Mouse (Mus musculus): ENCODE results near the gene Clspn. TPM values are rescaled to one million over a fixed set of nuclear protein-coding genes. Genes with fewer than 3 reads are reported as not detected.

Gene Clspn
- polyA plus RNA-seq, 1 experiment from 2014 or later, result 44.0 TPM

DNA sequence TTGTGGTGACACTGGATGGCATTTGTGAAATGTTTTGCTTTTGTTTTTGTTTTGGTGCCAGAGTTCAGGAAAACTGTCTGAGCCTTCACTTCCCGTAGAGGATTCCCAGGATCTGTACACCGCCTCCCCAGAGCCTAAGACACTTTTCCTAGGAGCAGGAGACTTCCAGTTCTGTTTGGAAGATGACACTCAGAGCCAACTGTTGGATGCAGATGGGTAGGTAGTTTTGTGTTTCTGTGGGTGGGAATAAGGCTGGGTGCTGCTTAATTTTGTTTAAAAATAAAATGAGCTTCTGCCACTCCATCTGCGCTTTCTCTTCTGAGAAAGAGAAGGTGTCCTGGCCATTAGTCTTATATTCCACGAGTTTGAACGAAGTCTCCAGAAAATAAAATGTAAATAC lies 19.5 kb downstream of the Clspn start:
- Histone ChIP-seq H3K9me3 (no peaks in the 10 kb centered on the region), H3K27ac (no peak overlapping the region), H3K4me2 (replicated peaks) (no peak overlapping the region), H3K9ac (no peak overlapping the region), H3K4me1 (no peaks in the 10 kb centered on the region), H3K27me3 (no peaks in the 10 kb centered on the region), H3K4me3 (no peak overlapping the region), H3K36me3 (peaks cover 99% of the 10 kb centered on the region)
- ATAC-seq (ENCODE audit: low FRiP score, low read depth), result no peak
- 97% methylated on average over 5 of the region's 5 CpGs for WGBS

DNA sequence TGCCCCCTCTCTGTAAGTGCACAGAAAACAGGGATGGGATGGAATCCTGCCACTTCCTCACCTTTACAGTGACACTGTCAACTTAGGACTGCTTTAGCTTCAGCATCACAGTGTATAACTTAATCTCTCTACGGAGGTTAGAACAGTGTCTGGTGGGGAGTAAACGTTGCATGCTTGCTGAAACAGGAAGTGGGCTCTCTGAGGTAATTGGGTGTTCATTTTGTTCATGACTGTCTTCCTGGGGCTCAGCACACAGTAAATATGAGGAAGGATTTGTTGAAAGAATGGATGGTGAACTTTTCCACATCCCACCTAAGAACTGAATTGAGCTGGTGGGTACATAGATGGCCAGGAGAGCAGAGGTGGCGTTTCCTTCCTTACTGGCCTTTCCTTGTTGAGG lies 21.2 kb downstream of the Clspn start:
- Histone ChIP-seq H3K27me3 (no peaks in the 10 kb centered on the region), H3K4me3 (no peak overlapping the region), H3K27ac (no peak overlapping the region), H3K9me3 (no peaks in the 10 kb centered on the region), H3K36me3 (peaks cover 93% of the 10 kb centered on the region), H3K4me1 (no peaks in the 10 kb centered on the region), H3K9ac (no peak overlapping the region), H3K4me2 (replicated peaks) (no peak overlapping the region)
- no peak for ATAC-seq (ENCODE audit: low FRiP score, low read depth)
- WGBS, result 83% methylated on average over 3 of the region's 3 CpGs

DNA sequence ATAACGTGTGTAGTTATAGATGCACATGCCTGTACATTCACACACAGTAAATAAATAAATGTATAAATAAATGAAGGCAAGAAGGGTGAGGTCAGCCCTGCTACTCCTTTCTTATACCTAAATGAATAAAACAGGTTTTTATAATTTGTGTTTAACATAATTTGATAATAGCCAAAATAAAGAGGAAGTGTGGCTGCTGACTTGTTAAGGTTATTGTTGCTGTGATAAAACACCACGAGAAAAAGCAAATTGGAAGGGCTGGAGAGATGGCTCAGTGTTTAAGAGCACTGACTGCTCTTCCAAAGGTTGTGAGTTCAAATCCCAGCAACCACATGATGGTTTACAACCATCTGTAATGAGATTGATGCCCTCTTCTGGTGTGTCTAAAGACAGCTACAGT lies 22.3 kb downstream of the Clspn start:
- H3K27me3 ChIP-seq, result no peaks in the 10 kb centered on the region
- no peak overlapping the region for H3K4me2 ChIP-seq (replicated peaks)
- H3K9me3 ChIP-seq, result no peaks in the 10 kb centered on the region
- no peak overlapping the region for H3K4me3 ChIP-seq
- no peak for ATAC-seq (ENCODE audit: low FRiP score, low read depth)
- whole genome bisulfite sequencing, result 80% methylated on average over 2 of the region's 2 CpGs
- no peak overlapping the region for H3K27ac ChIP-seq
- no peaks in the 10 kb centered on the region for H3K4me1 ChIP-seq
- H3K9ac ChIP-seq, result no peak overlapping the region
- peaks cover 93% of the 10 kb centered on the region for H3K36me3 ChIP-seq

DNA sequence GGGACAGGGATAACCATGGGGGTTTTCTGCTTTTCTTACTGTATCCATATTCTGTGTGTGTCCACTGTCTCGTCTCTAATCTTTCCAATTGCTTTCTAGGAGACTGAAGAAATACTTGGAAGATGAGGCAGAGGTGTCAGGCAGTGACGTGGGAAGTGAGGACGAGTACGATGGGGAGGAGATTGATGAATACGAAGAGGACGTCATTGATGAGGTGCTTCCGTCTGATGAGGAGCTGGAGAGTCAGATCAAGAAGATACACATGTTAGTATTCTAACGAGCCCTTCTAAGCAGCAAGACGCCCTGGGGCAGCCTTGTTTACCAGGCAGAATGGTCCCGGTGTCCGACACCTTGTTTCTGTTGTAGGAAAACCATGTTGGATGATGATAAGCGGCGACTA lies 29.0 kb downstream of the Clspn start:
- Histone ChIP-seq H3K9ac (no peak overlapping the region), H3K4me1 (no peaks in the 10 kb centered on the region), H3K27ac (no peak overlapping the region), H3K27me3 (no peaks in the 10 kb centered on the region), H3K9me3 (no peaks in the 10 kb centered on the region), H3K4me2 (replicated peaks) (no peak overlapping the region), H3K4me3 (no peak overlapping the region), H3K36me3 (peaks cover 80% of the 10 kb centered on the region)
- ATAC-seq (ENCODE audit: low FRiP score, low read depth), result no peak
- 94% methylated on average over 13 of the region's 13 CpGs for WGBS

DNA sequence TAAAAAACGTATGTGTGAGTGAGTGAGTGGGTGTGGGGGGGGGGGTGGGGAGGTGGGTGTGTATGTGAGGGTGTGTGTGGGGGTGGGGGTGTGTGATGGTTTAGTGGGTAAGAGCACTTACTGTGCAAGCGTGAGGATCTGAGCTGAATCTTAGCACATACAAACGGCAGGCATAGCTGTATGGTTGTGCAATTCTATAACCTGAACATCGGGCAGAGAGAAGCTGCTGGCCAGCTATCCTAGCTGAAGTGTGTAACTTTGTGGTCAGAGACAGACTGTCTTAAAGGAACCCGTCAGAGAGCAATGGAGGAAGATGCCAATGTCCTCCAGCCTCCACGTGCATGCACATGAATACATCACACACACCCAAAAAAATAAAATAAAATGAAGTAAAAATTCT lies 35.3 kb downstream of the Clspn start:
- WGBS, result 94% methylated on average over 6 of the region's 6 CpGs
- H3K9me3 ChIP-seq, result no peaks in the 10 kb centered on the region
- ATAC-seq (ENCODE audit: low FRiP score, low read depth), result no peak

DNA sequence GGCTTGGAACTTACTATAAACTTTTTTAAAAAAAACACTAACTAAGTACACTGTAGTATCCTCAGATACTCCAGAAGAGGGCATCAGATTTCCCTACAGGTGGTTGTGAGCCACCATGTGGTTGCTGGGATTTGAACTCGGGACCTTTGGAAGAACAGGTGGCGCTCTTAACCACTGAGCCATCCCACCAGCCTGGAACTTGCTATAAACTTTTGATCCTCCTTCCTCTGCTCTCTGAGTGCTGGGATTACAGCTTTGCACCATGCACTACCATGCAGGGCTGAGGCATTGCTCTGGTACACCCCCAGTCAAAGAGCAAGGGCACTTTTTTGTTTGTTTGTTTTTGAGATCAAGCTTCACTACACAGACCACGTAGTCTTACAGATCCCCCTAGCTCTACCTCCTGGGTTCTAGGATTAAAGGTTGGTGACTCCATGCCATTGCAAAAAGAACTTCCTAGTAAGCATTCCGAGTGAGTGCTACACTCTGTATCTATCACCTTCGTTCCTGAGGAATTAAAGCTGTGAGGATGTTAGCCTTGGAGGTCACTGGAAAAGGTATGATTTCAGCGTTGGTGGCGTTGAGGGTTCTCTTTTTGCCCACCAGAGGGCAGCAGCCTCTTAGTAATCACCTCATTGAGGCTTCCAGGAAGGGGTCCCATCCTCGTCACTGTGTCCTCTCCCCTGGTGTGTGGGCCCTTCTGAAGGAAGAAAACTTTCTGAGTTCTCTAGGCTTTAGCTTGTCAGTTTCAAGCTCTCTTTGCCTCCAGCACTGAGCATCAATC lies 43.4 kb downstream of the Clspn start:
- no peaks in the 10 kb centered on the region for H3K9me3 ChIP-seq
- no peak overlapping the region for H3K27ac ChIP-seq
- H3K4me1 ChIP-seq, result peaks cover 14% of the 10 kb centered on the region
- no peak overlapping the region for H3K9ac ChIP-seq
- WGBS, result 33% methylated on average over 8 of the region's 8 CpGs
- ATAC-seq (ENCODE audit: low FRiP score, low read depth), result no peak
- no peak overlapping the region for H3K4me2 ChIP-seq (replicated peaks)
- no peak overlapping the region for H3K4me3 ChIP-seq
- H3K27me3 ChIP-seq, result no peaks in the 10 kb centered on the region
- no peaks in the 10 kb centered on the region for H3K36me3 ChIP-seq

More for the DNA sequence above, 35.3 kb downstream of the Clspn start:
- Histone ChIP-seq H3K36me3 (peaks cover 69% of the 10 kb centered on the region), H3K27ac (no peak overlapping the region), H3K4me2 (replicated peaks) (no peak overlapping the region), H3K27me3 (no peaks in the 10 kb centered on the region), H3K9ac (no peak overlapping the region), H3K4me1 (no peaks in the 10 kb centered on the region), H3K4me3 (no peak overlapping the region)

DNA sequence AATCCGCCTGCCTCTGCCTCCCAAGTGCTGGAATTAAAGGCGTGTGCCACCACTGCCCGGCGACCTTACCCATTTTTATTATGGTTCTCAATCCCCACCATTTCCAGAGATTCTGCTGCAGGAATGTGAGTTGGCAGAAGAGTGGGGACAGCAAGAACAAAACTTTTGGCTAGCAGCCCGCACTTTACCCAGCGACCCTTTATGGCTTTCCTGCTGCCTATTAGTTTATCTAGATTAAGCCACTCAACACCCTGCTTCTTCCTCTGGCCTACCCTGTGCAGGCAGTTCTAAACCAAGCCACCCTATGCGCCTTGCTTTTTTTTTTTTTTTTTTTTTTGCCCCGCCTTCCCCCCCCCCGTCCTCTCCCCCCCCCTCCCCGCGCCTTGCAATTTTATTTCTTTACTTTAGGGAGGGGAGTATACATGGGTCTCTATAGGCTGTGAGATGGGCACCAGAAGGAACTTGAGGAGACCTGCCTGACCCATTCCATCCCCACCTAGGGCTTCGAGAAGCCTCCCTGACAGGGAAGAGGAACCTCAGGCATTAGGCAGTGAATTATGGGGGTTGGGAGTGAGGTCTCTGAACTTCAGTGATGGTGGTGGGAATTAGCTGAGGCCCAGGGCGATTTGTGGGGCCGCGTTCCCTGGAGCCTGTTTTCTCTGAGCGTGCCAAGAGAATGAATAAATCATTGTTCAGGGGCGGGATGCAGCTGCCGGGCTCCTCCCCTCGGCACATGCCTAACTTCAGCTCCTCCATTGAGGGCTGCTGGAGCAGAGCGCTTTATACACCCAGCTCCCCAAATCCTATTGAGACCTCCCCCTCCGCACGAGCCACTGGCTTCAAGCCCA lies 45.1 kb downstream of the Clspn start:
- Histone ChIP-seq H3K4me3 (peak overlapping the region; percentile 24), H3K36me3 (no peaks in the 10 kb centered on the region), H3K27me3 (no peaks in the 10 kb centered on the region), H3K9ac (peak overlapping the region; percentile 45; the same call in 1 of the 2 replicates), H3K4me1 (peaks cover 14% of the 10 kb centered on the region), H3K27ac (no peak overlapping the region; the same call in 1 of the 2 replicates), H3K4me2 (replicated peaks) (peak overlapping the region; percentile 59), H3K9me3 (no peaks in the 10 kb centered on the region)
- ATAC-seq (ENCODE audit: low FRiP score, low read depth), result peak; percentile 72
- 23% methylated on average over 21 of the region's 22 CpGs for WGBS

DNA sequence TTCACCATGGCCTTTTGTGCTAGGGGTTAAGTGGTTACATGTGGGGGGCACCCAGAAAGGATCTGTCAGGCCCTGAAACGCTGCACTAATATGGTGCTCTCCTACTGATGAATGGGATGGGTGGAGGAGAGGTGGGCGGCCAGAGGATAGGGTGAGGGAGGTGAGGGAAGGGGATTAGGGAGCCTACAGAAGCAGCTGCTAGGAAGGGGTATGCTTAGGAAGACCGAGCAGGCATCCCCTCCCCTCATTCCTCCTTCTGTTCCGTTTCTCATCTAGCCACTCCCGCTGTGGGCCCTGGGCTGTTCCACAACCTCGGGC lies 45.7 kb downstream of the Clspn start:
- H3K9ac ChIP-seq, result peak overlapping the region; percentile 45; the same call in 1 of the 2 replicates
- ATAC-seq (ENCODE audit: low FRiP score, low read depth), result peak; percentile 38

DNA sequence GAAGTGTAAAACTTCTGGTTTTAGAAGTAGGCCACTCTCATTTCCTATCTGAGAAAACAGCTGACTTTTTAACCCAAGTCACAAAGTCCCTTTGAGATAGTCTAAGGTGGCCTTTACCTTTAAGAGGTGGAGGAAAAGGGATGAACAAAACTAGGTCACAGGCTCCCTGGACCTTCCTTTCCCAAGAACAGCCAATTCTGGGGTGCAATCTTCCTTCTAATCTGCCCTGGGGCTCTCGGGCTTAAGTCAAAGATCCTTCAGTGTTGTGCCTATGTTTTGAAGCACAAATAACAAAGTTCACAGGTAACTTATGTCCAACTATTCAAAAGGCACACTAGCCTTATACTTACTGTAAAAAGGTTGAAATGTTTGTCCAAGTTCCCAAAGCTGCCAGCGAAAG lies 47.4 kb downstream of the Clspn start:
- no peaks in the 10 kb centered on the region for H3K9me3 ChIP-seq
- 84% methylated on average over 2 of the region's 2 CpGs for WGBS

More for the DNA sequence above, 45.7 kb downstream of the Clspn start:
- peak overlapping the region; percentile 24 for H3K4me3 ChIP-seq
- H3K27ac ChIP-seq, result no peak overlapping the region; the same call in 1 of the 2 replicates
- H3K4me1 ChIP-seq, result peaks cover 14% of the 10 kb centered on the region
- no peaks in the 10 kb centered on the region for H3K27me3 ChIP-seq
- 7% methylated on average over 6 of the region's 6 CpGs for WGBS
- H3K4me2 ChIP-seq (replicated peaks), result peak overlapping the region; percentile 59
- H3K9me3 ChIP-seq, result no peaks in the 10 kb centered on the region
- no peaks in the 10 kb centered on the region for H3K36me3 ChIP-seq

DNA sequence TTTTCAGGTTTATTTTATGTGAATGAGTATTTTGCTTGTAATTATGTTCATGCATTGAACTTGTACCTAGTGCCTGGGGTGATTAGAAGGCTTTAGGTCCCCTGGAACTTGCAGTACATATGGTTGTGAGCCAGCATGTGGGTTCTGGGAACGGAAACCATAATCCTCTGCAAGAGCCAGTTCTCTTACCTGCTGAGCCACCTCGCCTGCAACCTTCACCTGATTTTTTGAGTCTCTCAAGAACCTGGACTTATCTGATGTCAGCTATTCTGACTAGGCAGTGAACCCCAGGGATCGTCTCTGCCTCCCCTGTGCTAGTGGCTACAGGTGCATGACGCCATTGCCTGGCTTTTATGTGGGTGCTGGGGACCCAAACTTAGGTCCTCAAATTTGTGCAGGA lies 49.0 kb downstream of the Clspn start:
- H3K36me3 ChIP-seq, result no peaks in the 10 kb centered on the region
- H3K27me3 ChIP-seq, result no peaks in the 10 kb centered on the region
- H3K27ac ChIP-seq, result no peak overlapping the region
- H3K9ac ChIP-seq, result no peak overlapping the region
- WGBS, result 84% methylated on average over 4 of the region's 4 CpGs
- no peak overlapping the region for H3K4me2 ChIP-seq (replicated peaks)
- H3K4me1 ChIP-seq, result peaks cover 17% of the 10 kb centered on the region
- no peaks in the 10 kb centered on the region for H3K9me3 ChIP-seq
- no peak overlapping the region for H3K4me3 ChIP-seq
- no peak for ATAC-seq (ENCODE audit: low FRiP score, low read depth)

More for the DNA sequence above, 47.4 kb downstream of the Clspn start:
- no peak for ATAC-seq (ENCODE audit: low FRiP score, low read depth)
- Histone ChIP-seq H3K27ac (no peak overlapping the region), H3K4me1 (peaks cover 14% of the 10 kb centered on the region), H3K9ac (no peak overlapping the region), H3K4me2 (replicated peaks) (no peak overlapping the region), H3K27me3 (no peaks in the 10 kb centered on the region), H3K36me3 (no peaks in the 10 kb centered on the region), H3K4me3 (no peak overlapping the region)

DNA sequence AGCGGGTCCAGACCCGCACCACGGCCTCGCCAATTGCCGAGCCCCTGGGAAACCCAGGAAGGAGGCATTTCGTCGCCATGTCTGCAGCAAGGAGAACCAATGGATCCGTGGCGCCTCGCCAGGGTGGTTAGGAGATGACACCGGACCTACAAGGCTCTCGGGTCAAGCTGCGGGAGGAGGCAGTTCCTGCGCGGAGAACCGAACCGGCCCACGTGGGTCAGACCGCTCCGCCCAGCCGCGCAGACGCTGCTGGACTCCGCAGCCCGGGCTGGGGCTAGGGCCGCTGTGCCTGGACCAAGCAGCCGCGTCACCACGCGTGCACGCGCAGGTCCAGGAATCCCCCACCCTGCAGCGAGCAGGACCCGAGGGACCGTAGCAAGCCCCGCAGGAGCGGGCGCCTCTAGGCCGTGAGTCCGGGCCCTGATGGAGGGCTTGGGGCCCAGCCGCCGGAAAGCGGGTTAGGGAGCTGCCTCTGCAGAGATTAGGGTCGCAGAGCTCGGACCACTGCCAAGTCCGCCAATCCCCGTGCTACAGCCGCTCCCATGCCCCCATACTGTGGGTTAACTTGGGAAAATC lies 53.0 kb downstream of the Clspn start, which contains the start of gene 5730409E04Rik:
Gene 5730409E04Rik, plus strand, starts transcription at position 213 of the 576 bp plus-strand sequence.
- WGBS, result under 1% methylated on average over 48 of the region's 48 CpGs
- Histone ChIP-seq H3K4me2 (replicated peaks) (peak within 1 kb of the TSS; percentile 88), H3K36me3 (peaks cover 17% of the 10 kb centered on the region), H3K9me3 (no peaks in the 10 kb centered on the region), H3K4me3 (peak within 1 kb of the TSS; percentile 69), H3K4me1 (0 out of 2 replicates have a peak, but pooled peaks cover 4% of the 10 kb centered on the region), H3K27me3 (no peaks in the 10 kb centered on the region), H3K9ac (peak within 1 kb of the TSS; percentile 90), H3K27ac (peak within 1 kb of the TSS; percentile 52; the same call in 1 of the 2 replicates)
- ATAC-seq (ENCODE audit: low FRiP score, low read depth), result peak; percentile 85

DNA sequence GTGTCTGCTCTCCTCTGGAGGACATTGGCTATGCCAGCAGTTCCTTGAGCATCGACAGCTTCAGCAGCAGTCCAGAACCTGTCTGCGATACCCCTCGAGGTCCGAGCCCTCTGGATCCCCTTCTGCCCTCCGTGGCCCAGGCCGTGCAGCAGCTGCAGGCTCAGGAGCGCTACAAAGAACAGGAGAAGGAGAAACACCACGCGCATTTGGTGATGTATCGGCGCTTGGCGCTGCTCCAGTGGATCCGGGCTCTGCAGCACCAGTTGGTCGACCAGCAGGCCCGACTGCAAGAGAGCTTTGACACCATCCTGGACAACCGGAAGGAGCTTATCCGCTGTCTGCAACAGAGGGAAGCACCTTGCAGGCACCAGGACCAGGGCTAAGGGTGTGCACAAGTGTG lies 55.3 kb downstream of the Clspn start:
- no peaks in the 10 kb centered on the region for H3K9me3 ChIP-seq
- H3K27ac ChIP-seq, result no peak overlapping the region
- H3K4me3 ChIP-seq, result no peak overlapping the region
- no peak for ATAC-seq (ENCODE audit: low FRiP score, low read depth)
- no peak overlapping the region for H3K4me2 ChIP-seq (replicated peaks)
- H3K27me3 ChIP-seq, result no peaks in the 10 kb centered on the region
- WGBS, result 87% methylated on average over 17 of the region's 17 CpGs
- no peak overlapping the region for H3K9ac ChIP-seq
- H3K36me3 ChIP-seq, result peaks cover 17% of the 10 kb centered on the region
- 0 out of 2 replicates have a peak, but pooled peaks cover 4% of the 10 kb centered on the region for H3K4me1 ChIP-seq
